Mouse (Mus musculus) liver, embryonic 14.5 days (tissue): ENCODE data around the gene Rbpms2.

Experiments
- CTCF ChIP-seq: IDR thresholded peaks from 2 replicates; pipeline ENCODE4 v1.5.1; 2016; ENCODE audit warnings: antibody characterized with exemption, low read depth, control low read depth
- EP300 ChIP-seq: IDR thresholded peaks from 2 replicates; pipeline ENCODE4 v1.6.1; 2016; ENCODE audit warnings: antibody characterized with exemption, low read depth

GRCm38 (mm10) chr9:65640838-65641410, 11.5 kb downstream of the Rbpms2 start:
- TF ChIP-seq CTCF: no peak
- TF ChIP-seq EP300: no peak
